Mouse (Mus musculus): ENCODE results near the gene Pgrmc1.

Gene Pgrmc1

DNA sequence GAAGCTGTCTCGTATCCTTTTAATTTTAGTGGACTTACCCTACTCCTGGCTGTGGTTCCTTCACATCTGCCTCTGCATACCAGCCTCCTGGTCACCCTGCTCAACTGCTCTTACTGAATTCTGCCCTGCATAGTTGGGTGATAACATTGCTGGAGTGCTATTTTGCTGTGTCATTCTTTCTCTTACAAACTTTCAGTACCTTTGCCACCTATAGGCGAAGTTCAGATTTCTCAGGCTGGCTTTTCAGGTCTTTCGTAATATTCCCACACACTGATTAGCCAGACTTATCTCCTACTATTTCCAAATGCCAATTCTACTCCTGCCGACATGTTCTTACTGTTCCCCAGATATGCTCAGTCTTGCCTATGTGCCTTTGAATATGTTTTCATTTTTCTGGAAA, 6.0 kb downstream of the Pgrmc1 start:
- no peak for DNase-seq (ENCODE audit: low spot score in 2 of 2)

DNA sequence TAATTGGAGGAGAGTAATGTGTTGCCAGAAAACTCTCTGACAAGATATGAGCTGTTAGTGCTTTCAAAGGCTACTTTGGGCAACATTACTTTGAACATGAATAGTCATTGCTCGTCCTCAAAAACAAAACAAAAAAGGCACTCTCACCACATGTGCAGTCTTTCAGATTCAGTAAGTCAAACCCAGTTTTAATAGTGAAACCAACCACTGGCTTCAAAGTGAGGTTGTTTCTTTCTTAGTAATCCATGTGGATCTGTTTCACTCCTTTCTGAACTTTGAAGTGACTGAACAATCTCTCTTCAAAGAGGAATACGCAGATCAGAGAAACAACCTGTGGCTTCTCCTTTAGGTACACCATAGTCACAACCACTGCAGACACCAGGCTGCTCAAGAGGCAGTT, 11.1 kb downstream of the Pgrmc1 start:
- DNase-seq (ENCODE audit: low spot score in 2 of 2): no peak

DNA sequence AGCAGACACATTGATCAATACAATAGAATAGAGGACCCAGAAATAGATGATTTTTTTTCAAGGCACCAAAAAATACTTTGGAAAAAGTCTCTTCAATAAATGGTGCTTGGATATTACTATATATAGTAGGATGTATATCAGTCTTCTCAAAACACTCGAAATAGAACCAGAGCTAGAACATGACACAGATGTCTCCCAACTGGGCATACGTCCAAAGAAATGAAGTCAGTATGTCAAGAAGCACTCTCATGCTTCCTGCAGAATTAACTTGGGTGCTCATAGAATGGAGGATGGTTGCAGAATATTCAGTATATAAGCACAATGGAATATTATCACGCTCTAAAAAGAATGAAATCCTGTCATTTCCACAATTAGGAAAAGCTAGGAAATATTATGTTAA, 30.1 kb downstream of the Pgrmc1 start:
- DNase-seq (ENCODE audit: low spot score in 2 of 2): peak in 1 of 2 experiments; percentile 26

DNA sequence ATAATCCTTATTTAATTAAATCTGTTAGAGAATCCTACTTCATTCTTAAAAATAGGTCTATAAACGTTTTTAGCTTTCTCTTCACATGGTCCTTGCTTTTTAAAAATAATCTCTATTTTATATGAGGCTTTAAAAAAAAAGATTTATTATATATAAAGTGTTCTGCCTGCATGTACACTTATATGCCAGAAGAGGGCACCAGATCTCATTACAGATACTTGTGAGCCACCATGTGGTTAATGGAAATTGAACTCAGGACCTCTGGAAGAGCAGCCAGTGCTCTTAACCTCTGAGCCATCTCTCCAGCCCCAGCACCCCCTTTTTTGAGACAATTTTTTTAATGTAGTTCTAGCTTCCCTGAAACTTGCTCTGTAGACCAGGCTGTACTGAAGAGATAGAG, 32.8 kb downstream of the Pgrmc1 start:
- no peak for DNase-seq (ENCODE audit: low spot score in 2 of 2)

DNA sequence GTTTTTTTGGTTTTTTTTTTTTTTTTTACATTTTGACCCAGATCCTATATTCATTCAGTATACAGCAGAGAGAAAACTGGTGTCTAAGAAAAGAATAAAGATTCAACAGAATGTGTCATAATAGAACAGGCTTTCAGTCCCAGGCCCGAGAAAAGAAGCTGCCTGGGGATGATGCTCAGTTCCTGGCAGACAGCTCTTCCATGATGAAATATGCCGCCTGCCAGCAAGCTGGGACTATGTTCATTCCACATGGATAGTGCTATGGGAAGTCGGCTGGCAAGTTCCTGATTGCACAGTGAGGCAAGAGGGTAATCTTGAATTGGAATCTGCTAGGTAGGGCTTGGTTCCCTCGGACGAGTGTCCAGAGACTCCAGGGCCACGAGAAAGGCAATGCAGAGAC, 42.0 kb downstream of the Pgrmc1 start:
- peak; percentile 52 to 63 for DNase-seq (ENCODE audit: low spot score in 2 of 2)

DNA sequence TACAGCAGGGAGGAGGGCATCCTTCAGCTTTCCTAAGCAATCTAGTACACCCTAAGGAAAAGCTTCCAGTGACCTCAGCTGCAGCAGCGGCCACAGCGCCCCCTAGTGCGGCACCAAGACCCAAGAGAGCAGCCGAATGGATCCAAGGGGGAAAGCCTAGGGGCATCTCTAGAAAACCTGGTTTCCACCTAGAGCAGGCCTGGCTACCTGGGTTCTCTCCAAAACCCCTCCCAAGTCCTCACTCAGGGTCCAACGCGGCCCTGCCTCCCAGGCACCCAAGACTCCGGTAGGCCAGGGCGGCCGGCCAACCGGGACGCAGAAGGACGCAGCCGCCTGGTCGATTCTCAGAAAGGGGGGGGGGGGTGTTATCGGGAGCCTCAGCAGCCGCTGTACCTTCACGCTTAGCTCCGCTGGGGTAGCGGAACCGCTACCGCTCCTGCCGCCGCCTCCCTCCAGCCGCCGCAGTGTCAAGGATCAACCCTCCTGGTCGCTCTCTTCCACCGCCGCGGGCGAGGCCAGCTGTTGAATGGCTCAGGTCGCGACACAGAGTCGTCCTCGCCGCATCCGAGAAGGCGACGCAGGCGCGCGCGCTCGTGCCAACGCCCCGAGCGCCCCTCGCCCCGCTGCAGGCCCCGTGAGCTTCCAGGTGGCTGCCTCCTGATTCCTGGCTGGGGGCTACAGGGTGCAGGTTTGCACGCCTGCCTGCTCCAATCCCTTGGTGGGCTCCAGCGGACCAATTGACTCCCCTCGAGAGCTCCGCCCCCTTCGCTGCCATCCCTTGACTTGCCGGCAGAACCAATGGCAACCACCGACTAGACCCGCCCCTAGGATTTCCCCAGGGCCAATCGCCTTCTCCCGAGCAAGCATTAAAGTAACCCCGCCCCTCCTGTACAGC, 46.9 kb downstream of the Pgrmc1 start, which contains the start of gene Akap17b:
Gene Akap17b, minus strand, starts transcription at position 739 of the 895 bp plus-strand sequence.
- peak; percentile 90 to 92 for DNase-seq (ENCODE audit: low spot score in 2 of 2)
